Mouse (Mus musculus) G1E (cell line): Measurements from ENCODE around the gene Sap30l. TPM values are rescaled to one million over a fixed set of nuclear protein-coding genes. Genes with fewer than 3 reads are reported as not detected.
A peak's percentile ranks its signal among the peaks of the same experiment; 100 is the strongest.

Experiments used
- ATAC-seq: 2 replicates; pipeline ENCODE4 v1.8.0; 2016; ENCODE audit warnings: mild to moderate bottlenecking; ENCODE audit not compliant: insufficient number of reproducible peaks, poor library complexity, low FRiP score, severe bottlenecking; ENCODE audit errors: extremely low read depth
- DNase-seq: peaks from one replicate; pipeline ENCODE4 v3.0.0; 2012; ENCODE audit warnings: low spot score
- H3K27me3 ChIP-seq: 2 replicates; pipeline ENCODE4 v1.6.1; 2012; ENCODE audit warnings: mild to moderate bottlenecking, low read length, inconsistent platforms; ENCODE audit not compliant: insufficient read depth
- H3K36me3 ChIP-seq: replicated peaks from 2 replicates; pipeline ENCODE3; 2012; ENCODE audit warnings: mild to moderate bottlenecking, inconsistent platforms
- H3K4me1 ChIP-seq: 2 replicates; pipeline ENCODE4 v1.6.1; 2012; ENCODE audit warnings: low read depth, low read length, inconsistent platforms, mixed read lengths; ENCODE audit not compliant: insufficient read depth
- H3K4me3 ChIP-seq: 2 replicates; pipeline ENCODE4 v1.5.1; 2012; ENCODE audit warnings: low read depth, mild to moderate bottlenecking, inconsistent platforms, low read length, moderate library complexity, mixed read lengths
- H3K9me3 ChIP-seq: replicated peaks from 2 replicates; pipeline ENCODE4 v1.6.1; 2012; ENCODE audit warnings: inconsistent platforms
- CTCF ChIP-seq: IDR thresholded peaks from 2 replicates; pipeline ENCODE4 v1.5.1; 2012; ENCODE audit warnings: low read depth, low read length, inconsistent platforms, mixed read lengths
- GATA1 ChIP-seq: IDR thresholded peaks from 2 replicates; pipeline ENCODE4 v1.6.1; 2012; ENCODE audit warnings: borderline replicate concordance, low read length, inconsistent platforms, mixed read lengths
- GATA2 ChIP-seq: IDR thresholded peaks from 2 replicates; pipeline ENCODE4 v1.6.1; 2012; ENCODE audit warnings: low read depth, low read length, inconsistent platforms, borderline replicate concordance
- POLR2AphosphoS5 ChIP-seq: IDR thresholded peaks from 2 replicates; pipeline ENCODE4 v1.6.1; 2012; ENCODE audit warnings: low read depth, low read length, inconsistent platforms; ENCODE audit not compliant: insufficient replicate concordance
- TAL1 ChIP-seq: conservative IDR thresholded peaks from 2 replicates; pipeline ENCODE4 v1.6.1; 2012; ENCODE audit warnings: low read depth, low read length, inconsistent platforms, mixed read lengths
- polyA plus RNA-seq: library from polyadenylated mRNA; stranded (reverse); fragments of >175 nt; gene quantifications from 2 replicates; pipeline ENCODE4 v1.2.3, GENCODE M21; 2012
- total RNA-seq, 2 experiments: library from RNA; stranded (forward) in 1 of 2; stranded (reverse) in 1 of 2; fragments of 200-1000 nt in 1 of 2; fragments of >200 nt in 1 of 2; fragmentation: Nextera tagmentation in 1 of 2; gene quantifications; 2 replicates each; pipeline ENCODE4 v1.2.3; 2014 to 2017

The Sap30l gene
- total and polyA plus RNA-seq, 3 experiments = 7.1 to 57.0 (median 43.4) TPM

GRCm38 (mm10) chr11:57797828-57798227, 3.6 kb upstream of the Sap30l start:
- no peak for DNase-seq
- no peaks in the 10 kb centered on the region for H3K9me3 ChIP-seq
- no peak overlapping the region for H3K4me3 ChIP-seq
- TF ChIP-seq GATA2 = no peak
- ATAC-seq = no peak
- H3K27me3 ChIP-seq = no peaks in the 10 kb centered on the region
- peaks cover 4% of the 10 kb centered on the region for H3K36me3 ChIP-seq
- H3K4me1 ChIP-seq = peaks cover 24% of the 10 kb centered on the region

DNA sequence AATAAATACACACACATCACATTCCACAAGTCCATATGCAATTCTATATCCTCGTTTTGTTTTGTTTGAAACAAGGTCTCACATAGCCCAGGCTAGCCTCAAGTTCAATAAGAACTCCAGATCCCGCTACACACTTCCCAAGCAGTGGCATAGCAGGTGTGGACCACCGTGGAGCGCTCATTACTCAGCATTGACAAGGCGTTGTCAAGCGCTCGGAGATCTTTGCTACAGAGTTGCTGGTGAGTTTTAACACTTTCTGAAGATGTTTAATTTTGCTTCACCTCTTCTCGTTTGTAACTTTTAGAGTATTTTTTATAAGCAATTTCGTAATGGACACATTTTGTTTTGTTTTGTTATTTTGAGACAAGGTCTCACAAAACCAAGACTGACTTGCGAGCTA, 2.0 kb upstream of the Sap30l start:
- TF ChIP-seq GATA1 = no peak
- no peak for TF ChIP-seq TAL1
- no peak for TF ChIP-seq GATA2
- no peak for TF ChIP-seq POLR2AphosphoS5
- TF ChIP-seq CTCF = no peak
- ATAC-seq (no peak), DNase-seq (no peak)
- Histone ChIP-seq H3K4me3 (no peak overlapping the region), H3K9me3 (no peaks in the 10 kb centered on the region), H3K4me1 (peaks cover 38% of the 10 kb centered on the region), H3K27me3 (no peaks in the 10 kb centered on the region), H3K36me3 (peaks cover 10% of the 10 kb centered on the region)

DNA sequence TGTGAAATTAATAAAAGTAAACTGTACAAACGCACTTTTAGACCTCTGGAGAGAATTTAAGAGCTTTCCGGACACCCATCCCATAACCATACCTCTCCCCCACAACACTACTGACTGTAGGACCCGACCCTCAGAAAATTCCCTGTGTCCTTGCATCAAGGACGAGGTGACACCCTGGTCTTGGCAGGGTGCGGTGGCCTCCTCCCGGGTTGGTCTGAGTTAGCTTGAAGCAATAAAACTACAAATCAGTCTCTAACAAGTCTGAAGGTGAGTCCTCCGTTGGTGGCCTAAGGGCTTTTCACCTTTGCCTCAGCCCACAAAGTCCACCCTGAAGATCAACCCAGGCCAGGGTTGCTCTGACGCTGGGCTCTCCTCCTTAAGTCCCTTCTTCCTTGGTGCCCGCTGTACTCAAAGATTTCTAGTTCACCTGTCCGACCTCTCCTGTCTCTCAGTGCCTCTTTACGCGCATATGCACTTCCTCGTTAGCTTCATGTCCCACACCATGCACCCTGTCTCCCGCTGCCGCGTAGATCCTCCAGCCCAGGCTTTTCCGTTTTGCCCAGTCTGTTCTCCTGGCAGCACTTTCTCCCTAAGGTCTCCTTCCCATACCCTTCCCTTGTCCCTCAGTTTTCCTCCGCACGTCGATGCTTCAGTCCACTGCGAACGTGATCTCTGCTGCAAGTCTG, 1.0 kb upstream of the Sap30l start:
- ATAC-seq = no peak
- Histone ChIP-seq H3K9me3 (no peaks in the 10 kb centered on the region), H3K36me3 (peaks cover 10% of the 10 kb centered on the region), H3K27me3 (no peaks in the 10 kb centered on the region), H3K4me3 (peak overlapping the region; percentile 94), H3K4me1 (peaks cover 46% of the 10 kb centered on the region)
- DNase-seq = no peak
- no peak for TF ChIP-seq CTCF
- TF ChIP-seq GATA2 = no peak
- no peak for TF ChIP-seq GATA1
- TF ChIP-seq POLR2AphosphoS5 = no peak
- TF ChIP-seq TAL1 = no peak

DNA sequence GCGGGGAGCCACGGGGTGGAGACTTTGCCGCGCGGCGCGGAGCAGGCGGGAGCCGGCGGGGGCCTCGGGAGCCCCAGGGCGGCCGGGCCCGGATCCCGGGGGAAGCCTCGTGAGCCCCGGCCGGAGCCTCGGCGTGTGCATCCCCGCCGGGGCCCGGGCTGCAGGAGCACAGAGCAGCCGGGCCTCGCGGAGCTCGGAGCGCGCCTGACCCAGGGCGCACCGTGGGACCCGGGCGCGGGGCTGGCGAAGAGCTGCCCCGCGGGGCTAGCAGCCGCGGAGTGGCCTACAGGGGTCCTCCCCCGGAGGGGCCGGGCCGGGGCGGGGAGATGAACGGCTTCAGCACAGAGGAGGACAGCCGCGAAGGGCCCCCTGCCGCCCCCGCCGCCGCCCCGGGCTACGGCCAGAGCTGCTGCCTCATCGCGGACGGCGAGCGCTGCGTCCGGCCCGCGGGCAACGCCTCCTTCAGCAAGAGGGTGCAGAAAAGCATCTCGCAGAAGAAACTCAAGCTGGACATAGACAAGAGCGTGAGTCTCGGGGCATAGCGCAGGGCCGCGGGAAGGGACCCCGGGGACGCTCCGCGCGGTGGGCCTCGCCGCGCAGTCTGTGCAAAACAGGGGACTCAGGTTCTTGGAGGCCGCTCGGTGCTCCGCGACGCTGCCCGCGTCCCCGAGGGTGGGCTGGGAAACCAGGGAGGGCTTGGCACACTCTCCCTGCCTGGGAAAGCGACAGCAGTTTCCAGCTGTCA, 501 bp downstream of the Sap30l start:
- Histone ChIP-seq H3K4me1 (peaks cover 62% of the 10 kb centered on the region), H3K4me3 (peak overlapping the region; percentile 94), H3K9me3 (no peaks in the 10 kb centered on the region), H3K36me3 (peaks cover 22% of the 10 kb centered on the region), H3K27me3 (no peaks in the 10 kb centered on the region)
- ATAC-seq (no peak), DNase-seq (peak; percentile 64)
- no peak for TF ChIP-seq POLR2AphosphoS5
- TF ChIP-seq CTCF = no peak
- no peak for TF ChIP-seq GATA2
- TF ChIP-seq GATA1 = no peak
- no peak for TF ChIP-seq TAL1

GRCm38 (mm10) chr11:57802511-57802870, 1.1 kb downstream of the Sap30l start:
- Histone ChIP-seq H3K4me3 (peak overlapping the region; percentile 94), H3K9me3 (no peaks in the 10 kb centered on the region)
- DNase-seq = no peak

DNA sequence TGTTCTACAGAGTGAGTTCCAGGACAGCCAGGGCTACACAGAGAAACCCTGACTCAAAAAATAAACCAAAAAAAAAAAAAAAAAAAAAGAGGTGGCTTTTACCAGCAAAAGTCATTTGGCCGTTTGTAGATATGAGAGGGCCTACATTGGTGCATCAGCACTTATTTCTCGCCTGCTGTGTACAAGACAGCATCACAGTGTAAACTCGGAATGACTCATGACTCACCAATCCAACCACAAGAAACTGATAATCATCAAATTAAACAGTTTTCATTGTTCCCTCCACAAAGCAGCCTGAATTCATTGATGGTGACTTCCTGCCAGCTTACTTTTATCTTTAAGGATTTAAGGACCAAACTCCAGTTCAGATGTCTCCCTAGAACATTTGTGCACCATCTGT, 3.6 kb downstream of the Sap30l start:
- H3K36me3 ChIP-seq = peaks cover 50% of the 10 kb centered on the region
- no peak for DNase-seq
- no peaks in the 10 kb centered on the region for H3K9me3 ChIP-seq
- H3K4me1 ChIP-seq = peaks cover 67% of the 10 kb centered on the region
- H3K4me3 ChIP-seq = no peak overlapping the region
- H3K27me3 ChIP-seq = no peaks in the 10 kb centered on the region
- TF ChIP-seq GATA2 (no peak), TAL1 (no peak), POLR2AphosphoS5 (no peak), CTCF (no peak), GATA1 (no peak)
- ATAC-seq = peak; percentile 59

More at GRCm38 (mm10) chr11:57802511-57802870, 1.1 kb downstream of the Sap30l start:
- no peak for TF ChIP-seq GATA1
- no peak for TF ChIP-seq CTCF
- TF ChIP-seq GATA2 = no peak
- TF ChIP-seq POLR2AphosphoS5 = no peak
- no peak for TF ChIP-seq TAL1
- ATAC-seq = no peak
- H3K36me3 ChIP-seq = peaks cover 24% of the 10 kb centered on the region
- no peaks in the 10 kb centered on the region for H3K27me3 ChIP-seq
- peaks cover 65% of the 10 kb centered on the region for H3K4me1 ChIP-seq
